Mouse (Mus musculus) embryo, embryonic 11 days (tissue): ENCODE results near the gene Erich6.
"Not testable (repeated sequence)": the region's sequence is repeated elsewhere in the genome, so short reads cannot be mapped to it uniquely, and the experiment has no call there.

ENCODE experiments used
- DNase-seq: peaks from one replicate; pipeline ENCODE4 v3.0.0-alpha.2; 2015

Erich6 gene

DNA sequence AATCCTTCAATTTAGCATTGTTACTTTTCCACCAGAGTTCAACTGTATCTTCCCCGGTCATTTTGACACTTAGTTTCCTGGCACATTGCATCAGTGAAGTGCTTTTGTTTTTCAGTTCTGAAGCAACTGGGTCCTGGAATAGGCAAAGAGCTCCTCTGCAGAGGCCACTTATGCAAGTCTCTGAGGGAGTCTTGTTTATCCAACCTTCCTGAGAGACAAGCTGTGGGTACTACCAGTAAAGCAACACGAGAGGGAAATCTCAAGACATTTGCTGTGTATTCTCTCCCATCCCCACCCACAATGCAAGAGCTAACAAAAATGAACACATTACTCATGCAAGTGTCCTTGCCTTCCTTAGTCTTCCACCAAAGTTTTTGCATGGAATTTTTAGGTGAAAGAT is 5.3 kb downstream of the Erich6 start:
- DNase-seq: no peak

DNA sequence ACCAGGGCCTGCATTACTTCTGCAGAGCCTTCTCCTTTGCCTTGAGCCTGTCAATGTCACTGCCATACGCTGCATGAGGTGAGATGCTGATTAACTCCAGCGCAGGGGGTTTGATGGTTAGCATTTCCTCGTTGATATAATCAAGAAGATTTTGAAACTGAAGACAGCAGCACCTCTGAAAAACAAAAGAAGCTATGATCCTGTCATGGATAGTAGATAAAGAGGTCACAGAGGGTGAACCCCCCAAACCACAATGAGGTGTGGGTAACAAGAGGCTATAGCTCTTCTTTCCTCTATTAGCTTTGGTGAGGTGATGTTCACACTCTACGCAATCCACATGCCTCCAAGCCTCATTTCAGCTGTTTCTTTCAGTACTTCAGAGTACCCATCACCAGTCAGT is 12.0 kb downstream of the Erich6 start:
- no peak for DNase-seq

DNA sequence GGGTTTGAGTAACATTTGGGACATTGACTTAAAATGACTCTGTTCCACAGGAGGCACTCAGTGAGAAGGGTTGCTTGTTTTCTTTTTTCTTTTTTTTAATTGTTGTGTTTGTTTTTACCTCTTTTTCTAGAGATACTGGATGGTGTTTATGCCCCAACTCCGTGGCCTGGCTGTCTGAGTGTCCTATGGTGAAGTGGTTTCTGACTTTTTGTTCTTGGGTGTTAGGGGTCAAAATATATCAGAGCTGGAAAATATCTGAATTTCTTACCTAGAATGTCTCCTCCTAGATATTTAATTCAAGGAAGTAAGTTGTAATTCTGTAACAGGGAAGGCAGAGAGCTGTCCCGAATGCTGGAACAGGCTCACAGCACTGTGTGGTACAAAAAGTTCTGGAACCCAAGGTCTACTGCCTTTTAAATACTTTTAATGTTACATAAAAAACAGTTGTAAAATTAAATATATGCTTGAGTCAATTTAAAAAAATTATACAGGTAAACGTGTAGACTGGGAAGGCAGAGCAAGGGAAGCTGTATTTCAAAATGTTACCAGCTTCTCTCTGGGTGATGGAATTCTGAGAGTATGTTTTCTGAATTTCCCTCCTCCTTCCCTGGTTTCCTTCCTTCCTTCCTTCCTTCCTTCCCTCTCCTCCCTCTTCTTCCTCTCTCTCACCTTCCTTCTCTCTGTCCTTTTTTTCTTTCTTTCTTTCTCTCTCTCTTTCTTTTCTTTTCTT is 14.2 kb downstream of the Erich6 start:
- no peak for DNase-seq

DNA sequence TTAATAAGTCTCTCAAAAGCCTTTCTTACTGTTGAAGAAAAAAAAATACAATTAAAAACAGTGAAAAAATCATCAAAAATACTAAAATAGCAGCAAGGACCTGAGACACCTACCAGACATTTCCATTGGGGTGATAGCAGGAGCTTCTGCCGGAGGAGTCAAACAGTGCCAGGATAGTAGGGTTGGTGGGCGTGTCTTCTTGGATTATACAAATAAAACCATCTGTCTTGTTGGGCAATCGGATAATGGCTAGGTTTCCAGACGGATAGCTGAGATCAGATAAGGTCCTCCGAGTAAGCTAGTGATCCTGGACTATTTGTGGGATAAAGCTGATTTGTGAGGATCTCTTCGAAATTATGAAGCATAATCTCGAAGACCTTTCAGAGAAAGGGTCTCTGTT is 15.9 kb downstream of the Erich6 start:
- DNase-seq: no peak

DNA sequence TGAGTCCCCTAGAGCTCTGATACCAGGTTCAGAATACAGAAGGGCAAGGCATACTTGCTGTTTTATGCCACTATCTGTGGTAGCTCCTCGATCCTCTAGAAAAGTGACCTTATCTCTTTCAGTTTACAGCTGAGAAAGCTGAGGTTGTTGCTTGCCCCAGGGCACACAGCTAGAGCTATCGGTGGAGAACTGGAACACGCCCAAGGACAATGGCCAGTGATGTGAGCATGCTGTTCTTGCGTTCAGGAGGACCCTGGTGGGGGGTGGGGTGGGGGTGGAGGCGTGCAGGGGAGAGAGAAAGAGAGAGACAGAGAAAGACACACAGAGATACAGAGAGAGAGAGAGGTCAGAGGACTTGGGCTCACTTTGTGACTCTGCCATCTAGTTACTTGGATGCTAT is 27.0 kb downstream of the Erich6 start:
- no peak for DNase-seq

DNA sequence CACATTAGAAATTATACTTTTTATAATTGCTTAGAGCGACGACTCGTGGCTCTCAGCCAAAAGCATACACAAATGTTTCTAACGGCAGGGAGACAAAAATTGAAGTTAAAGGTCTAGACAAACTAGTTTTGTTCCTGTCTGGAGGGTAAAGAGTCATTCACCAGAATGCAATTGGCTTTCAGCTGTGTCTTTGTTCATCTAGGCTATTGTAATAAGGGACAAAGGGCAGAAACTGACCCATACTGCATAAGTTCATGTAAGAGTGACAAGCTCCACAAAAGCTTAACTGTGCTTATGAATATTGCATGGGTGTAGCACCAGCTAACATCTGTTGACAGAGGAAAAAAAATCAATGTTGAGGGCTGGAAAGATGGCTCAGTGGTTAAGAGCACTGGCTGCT is 28.5 kb downstream of the Erich6 start:
- peak; percentile 17 for DNase-seq

DNA sequence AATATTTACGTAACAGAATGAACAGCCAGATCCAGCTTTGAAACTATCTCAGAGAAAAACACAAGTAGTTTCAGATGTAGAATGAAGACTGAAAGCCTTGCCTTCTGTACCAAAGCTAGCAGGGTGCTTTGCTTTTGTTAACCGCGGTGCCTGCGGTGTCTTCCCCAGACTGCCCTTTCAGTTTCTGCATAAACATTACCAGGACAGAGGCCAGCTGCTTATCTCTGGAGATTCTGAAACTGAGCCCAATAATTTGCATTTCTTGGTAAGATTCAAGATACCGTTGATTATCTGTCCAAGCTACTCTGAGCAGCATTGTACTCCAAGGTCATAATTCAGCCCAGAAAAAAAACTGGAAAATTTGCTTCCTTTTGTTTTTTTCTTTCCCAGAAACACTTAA is 43.4 kb downstream of the Erich6 start:
- no peak for DNase-seq

DNA sequence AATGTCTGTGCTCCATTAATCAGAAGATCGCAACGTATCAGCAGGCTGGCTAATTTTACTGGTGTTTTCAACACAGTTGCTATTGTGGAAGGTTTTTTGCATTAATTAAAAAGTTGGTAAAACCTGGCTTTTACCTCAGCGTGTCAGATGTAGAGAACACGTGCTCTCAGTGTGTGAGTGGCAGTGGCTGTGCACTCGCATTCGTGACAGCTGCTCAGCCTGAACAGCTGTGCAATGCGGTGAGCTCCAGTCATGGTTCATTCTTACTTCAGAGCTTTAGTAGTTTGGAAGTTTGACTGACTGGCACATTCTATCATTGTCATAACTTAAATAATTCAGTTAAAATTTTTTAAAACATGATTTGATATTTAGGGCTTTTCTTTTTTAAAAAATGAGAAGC is 44.3 kb downstream of the Erich6 start:
- DNase-seq: not testable (repeated sequence)

DNA sequence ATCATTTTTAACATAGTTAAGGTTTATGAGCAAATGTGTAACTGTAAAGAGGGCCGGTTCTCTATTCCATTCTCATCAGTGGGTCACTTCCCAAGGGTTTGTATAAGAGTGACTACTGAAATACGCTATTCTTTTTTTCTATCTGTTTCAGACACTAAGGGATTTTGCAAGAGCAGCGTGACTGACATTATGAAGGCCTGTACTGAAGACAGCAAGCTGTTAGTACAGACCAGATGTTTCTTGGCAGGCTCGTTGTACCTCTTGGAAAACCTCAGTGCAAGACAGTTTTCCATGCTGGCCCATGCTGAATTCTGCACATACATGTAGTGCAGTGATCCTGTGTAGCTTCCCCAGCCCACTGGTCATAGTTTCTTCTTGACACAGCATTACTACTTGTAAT is 46.5 kb downstream of the Erich6 start:
- not testable (repeated sequence) for DNase-seq

DNA sequence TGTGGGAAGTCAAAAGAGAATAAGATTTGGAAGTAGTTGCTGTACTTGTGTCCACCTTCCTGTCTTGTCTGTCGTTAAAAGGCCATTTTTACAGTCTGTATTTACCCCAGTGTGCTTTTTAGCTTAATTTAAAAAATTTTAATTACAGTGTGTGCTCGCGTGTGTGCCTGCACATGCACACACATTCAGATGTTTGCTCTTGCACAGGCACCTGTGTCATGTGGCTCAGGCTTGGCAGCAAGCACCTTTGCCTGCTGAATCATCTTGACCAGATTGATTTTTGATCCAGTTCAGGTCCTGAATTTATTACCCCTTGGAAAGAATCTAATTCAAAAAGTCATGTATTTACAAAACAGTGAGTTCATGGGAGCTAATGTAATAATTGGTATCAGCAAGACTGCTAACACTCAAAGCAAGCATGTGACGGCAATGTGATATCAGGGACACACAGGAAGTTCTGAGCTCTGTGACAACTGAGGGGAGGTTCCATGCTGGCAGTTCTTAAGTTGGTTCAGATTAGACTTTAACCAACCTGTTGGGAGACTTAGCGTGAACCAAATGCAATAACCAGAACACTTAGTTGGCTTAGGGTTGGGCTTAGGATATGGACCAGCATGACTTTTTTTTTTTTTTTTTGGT is 54.1 kb downstream of the Erich6 start:
- no peak for DNase-seq

DNA sequence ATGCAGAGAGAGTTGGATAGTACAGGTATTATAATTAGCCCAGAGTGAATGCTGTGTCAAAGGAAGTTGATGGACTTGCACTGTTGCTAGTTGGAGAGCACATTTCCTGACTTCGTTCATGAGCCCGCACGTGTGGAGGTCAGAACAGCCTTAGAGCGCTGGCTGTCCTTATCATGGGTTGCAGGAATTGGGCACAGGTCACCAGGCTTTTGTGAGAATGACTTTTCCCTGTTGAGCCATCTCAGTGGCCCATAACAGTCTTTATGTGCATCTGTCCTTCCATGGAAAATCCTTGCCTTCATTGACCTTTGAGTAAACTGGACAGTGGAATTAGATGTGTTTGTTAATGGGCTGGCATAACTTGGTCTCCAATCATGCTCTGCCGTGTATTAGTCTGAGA is 54.7 kb downstream of the Erich6 start:
- no peak for DNase-seq

DNA sequence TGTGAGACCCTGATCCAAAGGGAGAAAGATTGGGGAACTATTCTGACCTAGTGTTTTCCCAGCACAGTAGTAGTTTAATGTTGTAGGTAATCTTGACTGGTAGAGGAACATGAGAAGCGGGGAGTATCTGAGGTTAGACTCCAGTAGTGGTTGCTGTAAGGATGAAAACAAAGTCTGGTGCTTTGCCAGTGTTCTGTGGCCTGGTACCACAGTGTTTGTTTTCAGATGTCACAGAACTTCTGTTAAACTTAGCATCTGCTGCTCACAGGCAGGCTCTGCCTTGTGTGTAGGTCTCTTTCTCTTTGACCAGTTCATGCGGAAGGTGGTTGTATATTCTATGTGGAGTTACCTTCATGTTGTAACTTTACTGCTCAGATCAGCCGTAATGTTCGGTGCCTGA is 55.5 kb downstream of the Erich6 start:
- no peak for DNase-seq

DNA sequence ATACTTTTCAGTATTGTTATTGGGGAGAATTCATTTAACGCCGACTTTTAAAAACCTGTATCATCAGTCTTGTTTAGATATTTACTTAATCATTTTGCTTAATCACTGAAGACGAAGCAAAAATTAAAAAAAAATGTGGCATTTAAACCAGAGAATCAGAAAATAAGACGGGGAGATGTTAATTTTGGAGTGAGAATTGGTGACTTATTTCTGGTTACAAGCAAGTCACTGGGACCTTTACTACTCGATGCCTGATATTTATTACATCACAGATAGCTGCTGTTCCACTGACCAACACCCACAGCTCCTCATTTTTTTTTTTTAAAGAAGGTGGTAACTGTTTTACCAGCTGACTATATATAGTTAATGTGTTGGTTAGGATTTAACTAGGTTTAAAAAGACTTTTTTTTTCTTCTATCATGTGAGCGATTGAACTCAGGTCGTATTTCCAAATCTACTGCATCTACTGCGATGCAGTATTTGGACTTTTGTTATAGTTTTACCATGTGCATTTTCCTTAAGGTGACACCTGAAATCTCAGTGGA is 59.4 kb downstream of the Erich6 start:
- no peak for DNase-seq

DNA sequence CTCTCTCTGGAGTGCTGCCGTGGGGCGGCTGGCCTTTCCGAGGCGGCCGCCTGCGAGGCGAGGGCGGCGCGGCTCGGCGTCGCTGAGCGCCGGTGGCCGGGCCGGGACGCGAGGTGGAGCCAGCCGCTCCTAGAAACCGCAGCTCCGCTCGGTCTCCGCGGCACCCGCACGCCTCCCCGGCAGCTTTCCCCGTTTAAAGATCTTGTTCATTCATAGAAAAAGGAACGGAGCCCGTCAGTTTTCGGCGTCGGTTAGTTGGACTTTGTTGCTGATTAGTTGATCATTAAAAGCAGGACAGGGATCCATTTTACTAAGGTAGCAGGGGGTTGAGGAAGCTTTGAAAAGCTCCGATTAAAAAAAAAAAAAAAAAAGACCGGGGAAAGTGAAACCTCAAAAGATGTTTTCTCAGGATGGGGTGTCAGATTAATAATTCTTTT is 59.9 kb downstream of the Erich6 start:
- DNase-seq: peak; percentile 67

DNA sequence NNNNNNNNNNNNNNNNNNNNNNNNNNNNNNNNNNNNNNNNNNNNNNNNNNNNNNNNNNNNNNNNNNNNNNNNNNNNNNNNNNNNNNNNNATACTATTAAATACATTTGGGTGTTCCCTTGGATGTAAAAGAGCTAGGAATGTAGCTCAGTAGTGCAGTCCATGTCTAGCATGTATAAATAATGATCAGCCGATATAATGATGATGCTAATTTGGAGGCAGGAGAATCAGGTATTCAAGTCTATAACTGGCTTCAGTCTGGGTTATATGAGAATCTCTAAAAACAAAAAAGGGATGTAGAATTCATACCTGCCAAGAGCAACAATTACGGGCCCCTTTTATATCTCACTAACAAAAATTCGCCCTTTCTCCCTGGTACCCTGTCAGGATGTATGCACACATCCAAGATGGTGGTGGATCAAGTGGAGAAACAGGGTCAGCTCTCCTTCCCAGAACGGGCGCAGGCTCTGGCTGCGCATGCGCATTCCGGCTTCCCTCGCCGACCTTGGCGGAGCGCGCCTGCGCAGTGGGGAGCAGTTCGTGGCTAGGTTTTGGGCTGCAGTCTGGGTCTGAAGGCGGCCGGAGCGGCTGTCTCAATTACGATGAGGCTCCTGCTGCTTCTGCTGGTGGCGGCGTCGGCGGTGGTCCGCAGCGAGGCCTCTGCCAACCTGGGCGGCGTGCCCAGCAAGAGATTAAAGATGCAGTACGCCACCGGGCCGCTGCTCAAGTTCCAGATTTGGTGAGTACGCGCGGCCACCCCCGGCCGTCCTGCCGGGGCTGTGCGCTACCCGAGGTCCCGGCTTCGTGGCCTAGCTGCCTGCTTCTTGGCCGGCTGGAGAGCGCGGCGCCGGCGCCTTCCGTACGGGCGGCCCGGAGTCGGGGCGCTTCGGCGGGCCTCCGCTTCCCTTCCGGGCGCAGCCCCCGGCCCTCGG is 60.6 kb downstream of the Erich6 start, which contains the start of gene Selenot:
Gene Selenot, plus strand, starts transcription at position 500 of the 930 bp plus-strand sequence.
- peak; percentile 95 for DNase-seq

DNA sequence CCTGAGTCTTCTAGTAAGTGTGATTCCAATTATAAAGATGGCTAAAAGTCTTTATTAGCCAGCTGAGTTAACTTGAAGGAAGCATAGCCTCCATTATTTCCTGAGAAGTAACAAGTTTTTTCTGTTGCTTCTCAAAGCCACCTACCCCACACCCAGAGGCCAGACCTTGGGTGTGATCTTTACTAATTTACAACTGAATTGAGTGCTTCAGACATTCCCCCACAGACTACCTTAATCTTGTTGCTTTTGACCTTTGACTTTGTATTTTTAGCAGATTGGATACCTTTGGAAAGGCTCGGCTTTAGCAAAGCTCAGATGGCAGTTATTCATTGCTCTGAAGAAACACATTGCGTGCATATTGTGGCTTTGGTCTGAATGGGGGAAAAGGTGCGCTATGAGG is 66.2 kb downstream of the Erich6 start:
- DNase-seq: no peak
